Mouse (Mus musculus) heart, postnatal 36 days (tissue): Measurements from ENCODE around the gene Syt1. TPM values are rescaled to one million over a fixed set of nuclear protein-coding genes. Genes with fewer than 3 reads are reported as not detected.
A peak's percentile ranks its signal among the peaks of the same experiment; 100 is the strongest.

ENCODE experiments used
- DNase-seq, 2 experiments: peaks; one replicate each; pipeline ENCODE4 v3.0.0; 2021 to 2022
- intact Hi-C: fragments of 180-260 bp; cut with DNase I; formaldehyde crosslinking; loops from one replicate; pipeline ENCODE4 v1.15.1; 2025
- total RNA-seq, 2 experiments: library from RNA; stranded (reverse); gene quantifications; 2 replicates each; pipeline ENCODE4 v1.2.3; 2021

Gene Syt1
- total RNA-seq, 2 experiments from 2014 or later, result 0.11 TPM; not detected in 1

- intact Hi-C loops, result no loop called here
These were observed 353.9 kb downstream of the Syt1 start for GRCm38 (mm10) chr10:108656898-108657297.

GRCm38 (mm10) chr10:108655074-108655473 lies 355.7 kb downstream of the Syt1 start:
- no peak for DNase-seq
- intact Hi-C loops, result no loop called here

More at GRCm38 (mm10) chr10:108656898-108657297, 353.9 kb downstream of the Syt1 start:
- DNase-seq, result no peak

- intact Hi-C loops, result no loop called here
- DNase-seq, result no peak
These were observed 358.0 kb downstream of the Syt1 start for GRCm38 (mm10) chr10:108652831-108653230.

GRCm38 (mm10) chr10:108652066-108652465 lies 358.7 kb downstream of the Syt1 start:
- DNase-seq, result no peak
- intact Hi-C loops, result no loop called here

GRCm38 (mm10) chr10:108649174-108649573 lies 361.6 kb downstream of the Syt1 start:
- intact Hi-C loops, result no loop called here
- no peak for DNase-seq

- DNase-seq, result no peak
- intact Hi-C loops, result no loop called here
These were observed 366.9 kb downstream of the Syt1 start for GRCm38 (mm10) chr10:108643915-108644314.

- DNase-seq, result no peak
- intact Hi-C loops, result no loop called here
These were observed 372.7 kb downstream of the Syt1 start for GRCm38 (mm10) chr10:108638095-108638494.

GRCm38 (mm10) chr10:108636086-108636485 lies 374.7 kb downstream of the Syt1 start:
- no peak for DNase-seq

GRCm38 (mm10) chr10:108635616-108636015 lies 375.2 kb downstream of the Syt1 start:
- intact Hi-C loops, result no loop called here
- no peak for DNase-seq

More at GRCm38 (mm10) chr10:108636086-108636485, 374.7 kb downstream of the Syt1 start:
- intact Hi-C loops, result no loop called here

- intact Hi-C loops, result no loop called here
- DNase-seq, result no peak
These were observed 379.9 kb downstream of the Syt1 start for GRCm38 (mm10) chr10:108630841-108631240.

GRCm38 (mm10) chr10:108626404-108626803 lies 384.4 kb downstream of the Syt1 start:
- no peak for DNase-seq
- intact Hi-C loops, result no loop called here

GRCm38 (mm10) chr10:108623002-108623401 lies 387.8 kb downstream of the Syt1 start:
- no peak for DNase-seq
- intact Hi-C loops, result no loop called here

GRCm38 (mm10) chr10:108619861-108620260 lies 390.9 kb downstream of the Syt1 start:
- intact Hi-C loops, result no loop called here
- no peak for DNase-seq

GRCm38 (mm10) chr10:108619217-108619616 lies 391.6 kb downstream of the Syt1 start:
- intact Hi-C loops, result no loop called here

GRCm38 (mm10) chr10:108610057-108610644 lies 400.6 kb downstream of the Syt1 start:
- intact Hi-C loops, result no loop called here
- DNase-seq, result no peak

More at GRCm38 (mm10) chr10:108619217-108619616, 391.6 kb downstream of the Syt1 start:
- DNase-seq, result no peak

- intact Hi-C loops, result no loop called here
- peak in 1 of 2 experiments; percentile 1 for DNase-seq
These were observed 408.9 kb downstream of the Syt1 start for GRCm38 (mm10) chr10:108601672-108602412.

- intact Hi-C loops, result no loop called here
- no peak for DNase-seq
These were observed 410.1 kb downstream of the Syt1 start for GRCm38 (mm10) chr10:108600693-108601092.

- DNase-seq, result no peak
- intact Hi-C loops, result no loop called here
These were observed 413.4 kb downstream of the Syt1 start for GRCm38 (mm10) chr10:108597385-108597784.

- intact Hi-C loops, result no loop called here
These were observed 414.4 kb downstream of the Syt1 start for GRCm38 (mm10) chr10:108596162-108596927.

GRCm38 (mm10) chr10:108589355-108589754 lies 421.4 kb downstream of the Syt1 start:
- no peak for DNase-seq
- intact Hi-C loops, result no loop called here

More at GRCm38 (mm10) chr10:108596162-108596927, 414.4 kb downstream of the Syt1 start:
- no peak for DNase-seq

- no peak for DNase-seq
- intact Hi-C loops, result no loop called here
These were observed 421.9 kb downstream of the Syt1 start for GRCm38 (mm10) chr10:108588924-108589323.
